Mouse (Mus musculus) heart, embryonic 10.5 days (tissue): ENCODE measurements around the gene Ifi27l2b. TPM values are rescaled to one million over a fixed set of nuclear protein-coding genes. Genes with fewer than 3 reads are reported as not detected.

Experiments used
- DNase-seq: peaks from one replicate; pipeline ENCODE4 v3.0.0-alpha.2; 2017; ENCODE audit warnings: low spot score
- H3K27ac ChIP-seq: fragments of 300-500 bp; sonication (generic); 2 replicates; pipeline ENCODE4 v1.5.1; 2016; ENCODE audit warnings: mild to moderate bottlenecking
- H3K27me3 ChIP-seq: fragments of 300-500 bp; sonication (generic); 2 replicates; pipeline ENCODE4 v1.6.1; 2016; ENCODE audit warnings: mild to moderate bottlenecking; ENCODE audit not compliant: poor library complexity, insufficient read depth, severe bottlenecking
- H3K36me3 ChIP-seq: fragments of 300-500 bp; sonication (generic); 2 replicates; pipeline ENCODE4 v1.6.1; 2016; ENCODE audit warnings: mild to moderate bottlenecking, moderate library complexity
- H3K4me1 ChIP-seq: fragments of 300-500 bp; sonication (generic); 2 replicates; pipeline ENCODE4 v1.6.1; 2016; ENCODE audit warnings: mild to moderate bottlenecking
- H3K4me3 ChIP-seq: fragments of 300-500 bp; sonication (generic); 2 replicates; pipeline ENCODE4 v1.5.1; 2016; ENCODE audit warnings: mild to moderate bottlenecking, moderate library complexity
- H3K9me3 ChIP-seq: fragments of 300-500 bp; sonication (generic); 2 replicates; pipeline ENCODE4 v1.6.1; 2016; ENCODE audit warnings: mild to moderate bottlenecking, moderate library complexity
- whole genome bisulfite sequencing: fragments of 180-500 bp; shearing (Covaris S2); methylation state at CpG from one replicate; pipeline ENCODE4 v1.1.7; 2016; 5-methylcytosine and 5-hydroxymethylcytosine counted together
- polyA plus RNA-seq: library from polyadenylated mRNA; unstranded; fragments of >200 nt; fragmentation: Nextera tagmentation; extraction: Ambion mirVana; gene quantifications from 2 replicates; pipeline ENCODE4 v1.2.1, GENCODE M21; 2016

Gene Ifi27l2b
- polyA plus RNA-seq, 1 experiment from 2014 or later: 0.20 TPM

DNA sequence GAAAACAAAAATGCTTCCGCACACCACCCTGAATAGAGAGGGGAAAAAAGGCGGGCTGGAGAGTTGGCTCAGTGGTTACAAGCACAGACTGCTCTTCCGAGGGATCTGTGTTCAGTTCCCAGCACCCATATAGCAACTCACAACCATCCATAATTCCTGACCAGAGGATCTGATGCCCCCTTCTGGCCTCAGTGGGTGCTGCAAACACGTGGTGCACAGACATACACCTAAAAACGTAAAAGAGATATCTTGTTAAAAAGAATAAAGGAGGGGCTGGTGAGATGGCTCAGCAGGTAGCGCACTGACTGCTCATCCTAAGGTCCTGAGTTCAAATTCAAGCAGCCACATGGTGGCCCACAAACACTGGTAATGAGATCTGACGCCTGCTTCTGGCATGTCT lies 30.3 kb downstream of the Ifi27l2b start:
- peaks cover 18% of the 10 kb centered on the region; the same call in 1 of the 2 replicates for H3K4me1 ChIP-seq
- 86% methylated on average over 7 of the region's 7 CpGs for WGBS
- no peaks in the 10 kb centered on the region for H3K9me3 ChIP-seq
- DNase-seq: no peak
- H3K27ac ChIP-seq: no peak overlapping the region
- H3K36me3 ChIP-seq: peaks cover 11% of the 10 kb centered on the region
- no peaks in the 10 kb centered on the region for H3K27me3 ChIP-seq
- no peak overlapping the region for H3K4me3 ChIP-seq

DNA sequence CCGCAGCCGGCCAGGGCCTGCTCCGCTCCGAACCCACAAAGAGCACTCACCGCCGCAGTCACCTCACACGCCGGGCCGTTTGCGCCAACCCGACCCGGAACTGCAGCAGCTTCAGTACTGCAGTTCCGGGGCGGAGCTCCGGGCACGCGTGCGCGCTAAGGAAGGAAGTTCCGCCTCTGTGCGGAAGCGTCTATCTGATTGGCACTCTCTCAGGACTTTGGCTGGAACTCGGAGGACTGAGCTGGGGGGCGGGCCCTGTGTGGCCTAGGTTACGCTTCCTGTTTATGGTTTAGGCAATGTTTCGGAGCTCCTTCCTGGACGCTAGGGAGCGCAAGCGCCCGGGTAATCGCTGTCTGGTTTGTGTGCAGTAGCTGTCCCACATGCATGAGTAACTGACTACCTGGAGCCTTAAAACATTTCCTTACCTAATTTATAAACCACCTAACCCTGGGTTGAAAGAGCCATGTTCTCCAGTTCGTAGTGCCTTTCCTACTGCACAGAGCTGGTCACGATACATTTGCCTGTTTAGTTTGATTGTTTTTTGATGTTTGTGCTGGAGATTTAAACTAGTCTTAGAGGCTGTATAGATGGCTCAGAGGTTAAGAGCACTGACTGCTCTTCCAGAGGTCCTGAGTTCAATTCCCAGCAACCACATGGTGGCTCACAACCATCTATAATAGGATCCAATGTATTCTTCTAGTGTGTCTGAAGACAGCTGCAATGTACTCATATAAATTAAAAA lies 31.1 kb downstream of the Ifi27l2b start, which contains the start of gene Ddx24:
Ddx24 (minus strand) TSS at position 102 of the 742 bp plus-strand sequence.
- Histone ChIP-seq H3K9me3 (no peaks in the 10 kb centered on the region), H3K36me3 (peaks cover 11% of the 10 kb centered on the region), H3K27me3 (no peaks in the 10 kb centered on the region), H3K4me3 (peak within 1 kb of the TSS; percentile 96), H3K27ac (peak within 1 kb of the TSS; percentile 89), H3K4me1 (peaks cover 21% of the 10 kb centered on the region; the same call in 1 of the 2 replicates)
- DNase-seq: peak; percentile 100
- 1% methylated on average over 33 of the region's 33 CpGs for WGBS

DNA sequence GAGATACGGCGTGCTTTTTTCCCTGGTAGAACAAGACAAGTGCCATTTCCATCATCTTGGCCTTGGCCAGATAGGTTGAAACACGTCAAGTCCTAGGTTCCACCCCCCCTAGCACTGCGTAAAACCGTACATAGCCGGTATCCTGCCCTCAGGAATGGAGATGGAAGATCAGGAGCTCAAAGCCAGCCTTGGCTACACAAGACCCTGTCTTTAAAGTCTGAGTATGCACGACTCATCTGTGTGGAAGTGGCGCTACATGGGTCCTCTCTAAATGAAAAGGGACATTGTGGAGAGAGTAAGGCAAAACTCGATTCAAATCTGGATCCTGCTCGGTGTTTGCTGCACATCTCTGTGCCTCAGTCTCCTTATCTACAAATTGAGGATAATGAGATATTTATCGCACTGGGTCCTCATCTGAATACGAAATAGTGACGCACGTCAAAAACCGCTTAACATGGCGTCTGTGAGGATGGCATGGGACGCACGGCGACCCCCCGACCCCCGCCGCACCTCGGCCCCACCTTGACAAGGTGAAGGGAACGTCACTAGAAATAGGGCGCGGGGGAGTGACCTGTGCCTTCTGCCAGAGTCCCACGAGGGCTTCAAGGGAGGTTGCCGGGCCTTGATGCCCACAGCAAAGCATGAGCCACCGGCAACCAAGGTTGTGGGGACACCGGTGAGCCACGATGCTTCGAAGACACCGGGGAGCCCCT lies 31.9 kb downstream of the Ifi27l2b start:
- no peaks in the 10 kb centered on the region for H3K9me3 ChIP-seq
- 8% methylated on average over 33 of the region's 33 CpGs for WGBS
- H3K4me3 ChIP-seq: peak overlapping the region; percentile 96
- peaks cover 21% of the 10 kb centered on the region; the same call in 1 of the 2 replicates for H3K4me1 ChIP-seq
- H3K27me3 ChIP-seq: no peaks in the 10 kb centered on the region
- H3K36me3 ChIP-seq: peaks cover 11% of the 10 kb centered on the region
- no peak for DNase-seq
- H3K27ac ChIP-seq: peak overlapping the region; percentile 89

GRCm38 (mm10) chr12:103408144-103408543 lies 48.9 kb downstream of the Ifi27l2b start:
- no peaks in the 10 kb centered on the region for H3K4me1 ChIP-seq
- no peak for DNase-seq
- peaks cover 95% of the 10 kb centered on the region for H3K36me3 ChIP-seq
- H3K27me3 ChIP-seq: no peaks in the 10 kb centered on the region
- H3K27ac ChIP-seq: no peak overlapping the region
- WGBS: 90% methylated on average over 10 of the region's 10 CpGs
- no peaks in the 10 kb centered on the region for H3K9me3 ChIP-seq
- no peak overlapping the region for H3K4me3 ChIP-seq

DNA sequence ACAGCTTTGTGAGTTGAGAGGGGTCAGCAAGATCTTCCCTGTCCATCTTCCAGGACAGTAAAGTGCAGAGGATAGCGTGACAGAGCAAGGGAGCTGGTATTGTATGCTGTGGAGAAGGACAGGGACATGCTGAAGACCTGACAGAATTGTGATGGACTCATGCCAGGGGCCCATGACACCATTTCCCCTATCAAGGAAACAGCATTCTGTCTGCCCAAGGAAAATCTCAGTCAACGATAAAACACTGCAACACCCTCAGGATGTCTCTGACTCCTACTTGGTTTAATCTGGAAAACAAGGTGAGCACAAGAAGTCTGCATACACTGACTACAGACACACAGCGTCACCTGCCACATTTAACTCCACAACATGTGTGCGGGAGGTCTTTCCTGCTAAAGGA lies 49.3 kb downstream of the Ifi27l2b start, which contains the start of gene 9330161L09Rik:
9330161L09Rik (minus strand) TSS at position 101 of the 400 bp plus-strand sequence.
- Histone ChIP-seq H3K4me1 (no peaks in the 10 kb centered on the region), H3K27me3 (no peaks in the 10 kb centered on the region), H3K27ac (no peak within 1 kb of the TSS), H3K9me3 (no peaks in the 10 kb centered on the region), H3K4me3 (no peak within 1 kb of the TSS), H3K36me3 (peaks cover 95% of the 10 kb centered on the region)
- no peak for DNase-seq
- WGBS: 92% methylated on average over 4 of the region's 4 CpGs

GRCm38 (mm10) chr12:103404131-103404530 lies 52.9 kb downstream of the Ifi27l2b start:
- 85% methylated on average over 18 of the region's 18 CpGs for WGBS
- peaks cover 76% of the 10 kb centered on the region for H3K36me3 ChIP-seq
- H3K9me3 ChIP-seq: no peaks in the 10 kb centered on the region
- H3K27ac ChIP-seq: no peak overlapping the region
- peaks cover 4% of the 10 kb centered on the region for H3K4me1 ChIP-seq
- H3K4me3 ChIP-seq: no peak overlapping the region
- DNase-seq: no peak
- H3K27me3 ChIP-seq: no peaks in the 10 kb centered on the region

Other genes with a start within 250 kb of the Ifi27l2b start
- gene Prima1, start 215.1 kb downstream of the Ifi27l2b start, polyA plus RNA-seq: 0.32 and 0.60 TPM in 2 replicates
- not detected in 2 replicates for gene Fam181a, start 146.2 kb downstream of the Ifi27l2b start, polyA plus RNA-seq
- 152 and 312 TPM in 2 replicates for gene Asb2, start 101.2 kb downstream of the Ifi27l2b start, polyA plus RNA-seq
- 22.5 and 26.0 TPM in 2 replicates for gene Otub2, start 68.5 kb downstream of the Ifi27l2b start, polyA plus RNA-seq
- gene 9330161L09Rik, start 49.4 kb downstream of the Ifi27l2b start, polyA plus RNA-seq: 0.53 and 0.62 TPM in 2 replicates
- gene Ddx24, start 31.4 kb downstream of the Ifi27l2b start, polyA plus RNA-seq: 68.4 and 77.5 TPM in 2 replicates
- 2.4 and 6.6 TPM in 2 replicates for gene Ifi27, start 23.0 kb downstream of the Ifi27l2b start, polyA plus RNA-seq
- gene Ifi27l2a, start 13.5 kb downstream of the Ifi27l2b start, polyA plus RNA-seq: 0.71 and 0.98 TPM in 2 replicates
- gene Ppp4r4, start 75.1 kb upstream of the Ifi27l2b start, polyA plus RNA-seq: 0.17 and 1.6 TPM in 2 replicates
- gene Serpina10, start 174.2 kb upstream of the Ifi27l2b start, polyA plus RNA-seq: 0.16 and 3.4 TPM in 2 replicates
- gene Serpina6, start 200.0 kb upstream of the Ifi27l2b start, polyA plus RNA-seq: 2.7 and 78.7 TPM in 2 replicates
- gene Serpina16, start 218.9 kb upstream of the Ifi27l2b start, polyA plus RNA-seq: not detected in 2 replicates
- 0.10 TPM in 1 of 2 replicates, not detected in the other for gene Serpina1f, start 238.3 kb upstream of the Ifi27l2b start, polyA plus RNA-seq